In the genomic region with DNA sequence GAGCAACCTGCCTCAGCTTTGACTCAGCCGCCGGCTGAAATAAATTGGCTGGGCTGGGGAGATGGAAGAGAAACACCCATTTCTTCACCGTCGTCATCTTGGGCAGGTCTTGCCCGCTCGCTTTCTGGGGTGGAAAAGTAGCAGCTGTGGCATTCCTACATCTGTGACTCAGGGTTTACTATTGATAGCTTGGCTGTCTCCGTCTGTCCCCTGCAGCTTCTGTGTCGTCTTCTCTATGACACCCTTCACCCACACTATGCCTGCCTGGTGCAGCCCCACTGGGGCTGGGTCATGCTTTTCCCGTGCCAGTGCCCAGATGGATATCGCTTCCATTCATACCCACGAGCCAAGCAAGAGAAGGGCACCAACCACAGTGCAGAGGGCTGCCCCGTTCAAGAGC, we compare ENCODE assay signal across 8 mouse cellular contexts.
DNase-seq lines count a peak whose midpoint lies in the region; ATAC-seq lines count a peak whose summit lies in the region.

No protein-coding gene starts in this region.

- ATAC-seq in midbrain, embryonic 14.5 days (ENCODE audit: low FRiP score, low TSS enrichment): no peak

- H3K9me3 ChIP-seq in midbrain, embryonic 14.5 days (ENCODE audit: control insufficient read depth, low read length): no peaks in the 10 kb centered on the region

- H3K4me2 ChIP-seq in midbrain, embryonic 14.5 days (ENCODE audit: low read length): peak overlapping the region; percentile 0

- no peak overlapping the region for H3K4me3 ChIP-seq in midbrain, embryonic 14.5 days (replicated peaks; ENCODE audit: low read depth, low read length)

- WGBS in midbrain, embryonic 14.5 days: 57% methylated on average over 12 of the region's 12 CpGs

- H3K4me1 ChIP-seq in midbrain, embryonic 14.5 days (ENCODE audit: control insufficient read depth, insufficient read depth, low read length): peaks cover 29% of the 10 kb centered on the region

- DNase-seq in layer of hippocampus, adult 18-20 months (ENCODE audit: low spot score in 2 of 2): peak; percentile 19 to 29
- no peak for DNase-seq in layer of hippocampus, adult 9-11 months
- DNase-seq in NIH3T3 (ENCODE audit: low read depth): peak; percentile 32
- peak; percentile 41 to 53 for DNase-seq in cerebellum, postnatal 10 days
- DNase-seq in midbrain, embryonic 14.5 days: no peak
- DNase-seq in gastrocnemius, adult 8-10 months (ENCODE audit: low spot score in 2 of 2): no peak
- no peak for DNase-seq in adrenal gland, adult 2 months
- DNase-seq in embryo, embryonic 10 days (ENCODE audit: low spot score): no peak

- H3K36me3 ChIP-seq in midbrain, embryonic 14.5 days (ENCODE audit: control insufficient read depth, insufficient read depth, low read length): no peaks in the 10 kb centered on the region

- no peak overlapping the region for H3K9ac ChIP-seq in midbrain, embryonic 14.5 days (replicated peaks; ENCODE audit: low read length)

- no peaks in the 10 kb centered on the region; the same call in 1 of the 2 replicates for H3K27me3 ChIP-seq in midbrain, embryonic 14.5 days (ENCODE audit: control insufficient read depth, insufficient read depth, low read length)

- 0 out of 2 replicates have a peak overlapping the region, but pooled peaks have one; percentile 47 for H3K27ac ChIP-seq in midbrain, embryonic 14.5 days (replicated peaks; ENCODE audit: low read depth, low read length)

Comparison
In these comparisons a context has a peak if more than half of its experiments do, and no peak if none do; other contexts are left out.
1. DNase-seq: peak in layer of hippocampus, adult 18-20 months (2 of 2), NIH3T3 (single experiment) and cerebellum, postnatal 10 days (2 of 2); none in layer of hippocampus, adult 9-11 months (single experiment), midbrain, embryonic 14.5 days (single experiment), gastrocnemius, adult 8-10 months (0 of 2), adrenal gland, adult 2 months (single experiment) and embryo, embryonic 10 days (single experiment).